Comparison of ENCODE assay signal across 16 mouse cellular contexts in the genomic region with DNA sequence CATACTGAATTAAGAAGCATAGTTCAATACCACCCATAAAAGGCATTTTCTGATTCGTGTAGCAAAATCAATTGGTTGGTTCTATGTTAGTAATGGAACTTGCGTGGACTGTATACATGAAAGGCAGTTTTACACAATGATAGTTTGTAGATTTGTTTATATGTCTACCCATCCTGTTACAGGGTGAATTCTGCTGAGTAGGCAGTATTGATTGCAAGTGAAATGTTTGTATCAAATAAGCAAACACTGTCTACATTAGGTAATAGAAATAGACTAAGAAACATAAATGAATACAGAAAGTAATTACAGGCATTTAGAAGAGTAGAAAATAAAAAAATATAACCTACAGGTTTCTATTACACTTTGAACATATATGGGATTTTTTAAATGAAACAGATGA.
"Had no signal": no experiment of that assay in that cellular context is flagged by ENCODE, and none has a peak within 500 bp of the region (broad histone marks: within the 10 kb centered on the region; RNA-seq: fewer than 3 reads in every experiment).

No protein-coding gene starts in this region.

- H3K36me3 ChIP-seq: neural tube, embryonic 13.5 days; neural tube, embryonic 15.5 days; stomach, embryonic 15.5 days had no signal

- DNase-seq: retina, postnatal 1 day; right cerebral cortex, adult 18-20 months; right cerebral cortex, postnatal 14 days; right cerebral cortex, postnatal 25 days; right cerebral cortex, postnatal 4 days; spleen, adult 18-20 months; thymus, adult 18-20 months; thymus, adult 2 months; thymus, postnatal 14 days; thymus, postnatal 25 days; thymus, postnatal 36 days; thymus, postnatal 4 days had no signal

- H3K27me3 ChIP-seq: neural tube, embryonic 13.5 days; neural tube, embryonic 15.5 days; stomach, embryonic 15.5 days had no signal

- H3K4me1 ChIP-seq: neural tube, embryonic 13.5 days; neural tube, embryonic 15.5 days; stomach, embryonic 15.5 days had no signal

- H3K9me3 ChIP-seq: neural tube, embryonic 13.5 days; neural tube, embryonic 15.5 days; stomach, embryonic 15.5 days had no signal

- H3K9ac ChIP-seq: neural tube, embryonic 13.5 days; neural tube, embryonic 15.5 days; stomach, embryonic 15.5 days had no signal

- H3K4me2 ChIP-seq: neural tube, embryonic 13.5 days; neural tube, embryonic 15.5 days; stomach, embryonic 15.5 days had no signal

- H3K27ac ChIP-seq: neural tube, embryonic 13.5 days; neural tube, embryonic 15.5 days; stomach, embryonic 15.5 days; stomach, postnatal 0 days had no signal

- H3K4me3 ChIP-seq: neural tube, embryonic 13.5 days; neural tube, embryonic 15.5 days; stomach, embryonic 15.5 days had no signal
